Mouse (Mus musculus) B cell, adult 2 months (primary cell): Measurements from ENCODE around the gene Gprin1.

Experiments
- DNase-seq, 2 experiments: peaks; one replicate each; pipeline ENCODE4 v3.0.0; 2022

The Gprin1 gene

DNA sequence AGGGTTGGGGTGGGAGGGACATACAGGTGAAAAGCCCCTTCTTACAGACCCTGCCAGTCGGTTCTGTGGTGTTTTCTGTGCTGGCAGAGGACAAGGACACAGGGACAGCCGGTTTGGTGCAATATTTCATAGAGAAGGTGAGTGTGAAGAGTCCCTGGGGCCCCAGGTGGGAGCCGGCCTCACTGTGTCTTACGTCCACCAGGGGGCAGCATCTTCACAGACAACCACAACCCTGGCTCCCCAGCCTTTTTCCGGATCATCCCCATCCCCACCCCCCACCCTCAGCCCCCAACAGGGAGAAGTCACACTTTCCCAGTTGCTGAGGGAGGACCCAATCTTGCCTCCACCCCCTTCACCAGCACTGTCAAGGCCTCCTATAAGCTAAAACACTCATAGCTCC, 32.8 kb downstream of the Gprin1 start:
- DNase-seq: peak; percentile 76 to 78

DNA sequence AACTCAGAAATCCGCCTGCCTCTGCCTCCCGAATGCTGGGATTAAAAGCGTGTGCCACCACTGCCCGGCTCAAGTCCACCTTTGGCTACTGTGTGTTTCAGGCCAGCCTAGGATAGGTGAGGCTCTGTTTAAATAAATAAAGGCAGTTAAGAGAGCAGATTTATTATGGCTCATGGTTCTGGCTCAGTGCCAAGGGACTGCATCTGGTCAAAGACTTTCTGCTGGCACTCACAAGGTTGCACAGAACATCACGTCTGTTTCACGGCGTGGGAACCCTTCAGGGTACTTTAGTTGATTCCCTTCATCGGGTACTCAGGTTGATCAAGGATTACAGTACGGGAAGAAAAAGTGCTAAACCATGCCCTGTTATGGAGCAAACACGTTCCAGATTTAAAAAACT, 34.7 kb downstream of the Gprin1 start:
- DNase-seq: no peak

DNA sequence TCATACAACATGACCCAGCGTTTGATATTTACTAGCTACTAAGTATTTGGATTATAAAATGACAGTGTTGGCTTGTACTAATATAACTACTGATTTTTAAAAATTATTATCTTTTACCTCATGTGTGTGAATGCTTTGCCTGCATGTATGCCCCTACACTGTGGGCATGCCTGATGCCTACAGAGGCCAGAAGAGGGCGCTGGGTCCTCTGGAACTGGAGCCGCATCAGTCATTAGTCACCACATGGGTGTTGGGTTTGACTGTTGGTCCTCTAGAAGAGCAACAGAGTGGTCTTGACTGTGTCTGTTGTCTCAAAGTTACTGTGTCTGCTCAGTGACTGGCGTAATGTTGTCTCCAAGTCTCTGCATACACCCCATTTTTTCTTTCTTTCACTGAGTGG, 35.3 kb downstream of the Gprin1 start:
- DNase-seq: peak; percentile 21 to 29

DNA sequence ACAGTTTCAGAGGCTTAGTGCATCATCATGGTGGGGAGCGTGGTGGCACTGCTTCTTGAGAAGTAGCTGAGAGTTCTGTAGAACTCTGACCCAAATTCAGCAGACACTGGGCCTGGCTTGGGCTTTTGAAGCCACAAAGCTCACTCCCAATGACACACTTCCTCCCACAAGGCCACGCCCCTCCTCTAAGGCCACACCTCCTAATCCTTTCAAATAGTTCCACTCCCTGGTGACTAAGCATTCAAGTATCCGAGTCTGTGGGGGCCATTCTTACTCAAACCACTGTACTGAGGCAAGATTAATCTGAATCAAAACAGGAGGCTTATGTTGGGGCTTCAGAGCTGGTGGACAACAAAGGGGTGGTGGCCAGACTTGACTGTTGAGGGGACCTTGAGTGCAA, 38.8 kb downstream of the Gprin1 start:
- DNase-seq: no peak

DNA sequence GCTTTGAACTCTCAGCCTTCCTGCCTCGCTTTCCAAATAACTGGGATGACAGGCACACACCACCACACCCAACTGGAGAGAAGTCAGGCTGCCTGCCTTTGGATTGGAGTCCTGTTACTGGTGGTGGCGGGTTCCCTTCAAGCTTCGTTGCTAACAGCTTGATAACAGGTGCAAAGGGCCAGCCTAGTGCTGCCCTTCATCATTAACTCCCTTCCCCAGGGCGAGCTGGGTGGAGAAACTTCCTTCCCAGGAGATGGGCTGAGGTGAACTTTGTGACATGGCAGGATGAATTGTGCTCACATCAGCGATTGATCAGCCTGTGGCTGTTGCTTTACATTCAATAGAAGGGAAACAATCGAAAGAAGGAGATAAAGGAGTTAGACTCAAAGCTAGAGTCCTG, 44.8 kb downstream of the Gprin1 start:
- DNase-seq: no peak

DNA sequence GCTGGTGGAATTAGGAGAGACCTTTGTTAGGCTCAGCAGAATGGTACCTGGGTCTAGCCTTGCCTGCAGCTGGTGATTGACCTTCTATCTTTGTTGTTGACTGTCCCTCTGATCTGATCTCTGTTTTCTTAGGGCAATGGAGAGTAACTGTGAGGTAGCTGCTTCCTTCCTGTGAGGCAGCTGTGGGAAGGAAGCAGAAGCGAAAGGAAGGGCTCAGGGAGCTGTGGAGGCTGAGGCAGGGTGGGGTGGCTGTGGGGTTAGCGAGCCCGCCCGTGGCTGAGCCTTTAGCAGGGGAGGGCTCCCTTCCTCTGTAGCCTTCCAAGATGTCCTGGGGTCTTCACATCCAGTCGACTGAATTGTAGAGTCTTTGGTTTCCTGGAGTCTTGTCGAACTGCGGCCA, 47.2 kb downstream of the Gprin1 start:
- no peak for DNase-seq

DNA sequence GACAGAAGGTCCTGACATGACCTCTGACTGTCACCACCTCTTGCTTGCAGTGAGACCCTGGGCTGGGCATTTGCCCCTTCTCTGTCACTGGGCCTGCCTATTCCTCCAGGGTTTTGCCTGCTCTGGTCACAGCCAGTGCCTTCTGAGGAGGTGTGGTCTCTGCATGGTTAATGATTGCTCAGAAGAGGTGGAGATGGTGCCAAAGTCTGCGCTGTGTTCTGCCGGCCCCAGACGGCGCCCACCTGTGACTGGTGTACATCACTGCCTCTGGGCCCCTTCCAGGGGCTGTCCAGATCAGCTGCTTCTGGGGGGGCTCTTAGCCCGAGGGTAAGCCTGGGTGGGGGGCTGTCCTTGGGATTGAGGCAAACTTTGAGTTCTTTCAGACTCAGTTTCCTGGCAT, 48.4 kb downstream of the Gprin1 start, which contains the start of gene Cdhr2:
TSS of gene Cdhr2 (plus strand) at position 219 of the 400 bp plus-strand sequence.
- DNase-seq: no peak

DNA sequence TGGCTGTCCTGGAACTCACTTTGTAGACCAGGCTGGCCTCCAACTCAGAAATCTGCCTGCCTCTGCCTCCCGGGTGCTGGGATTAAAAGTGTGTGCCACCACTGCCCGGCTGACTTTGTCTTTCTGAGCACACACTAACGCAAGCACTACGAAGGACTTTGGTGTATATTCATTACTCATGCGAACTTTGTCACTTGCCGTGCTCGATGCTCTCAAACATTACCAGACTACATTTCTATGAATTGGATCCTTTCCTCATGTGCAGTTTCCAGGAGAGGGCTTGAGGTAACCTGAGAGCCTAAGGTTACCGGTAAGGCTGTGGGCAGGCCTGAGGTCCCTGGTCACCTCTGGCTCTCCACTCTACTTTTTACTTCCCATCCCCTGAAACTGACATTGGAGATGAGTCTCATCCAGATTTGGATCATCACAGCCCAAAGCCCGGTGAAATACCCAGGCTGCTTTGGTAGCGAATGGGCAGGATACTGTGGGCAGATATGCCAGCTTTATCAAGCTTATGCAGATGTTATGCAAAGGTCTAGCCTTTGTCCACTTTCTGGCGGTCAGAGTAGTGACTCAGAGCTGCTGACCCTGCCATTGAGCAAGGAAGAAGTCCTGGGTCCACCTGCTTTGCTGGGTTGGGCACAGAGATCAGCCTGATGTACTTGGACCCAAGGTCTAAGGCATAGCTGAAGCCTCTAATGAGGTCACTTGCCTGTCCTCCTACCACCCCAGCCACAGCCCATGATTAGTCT, 54.0 kb downstream of the Gprin1 start:
- no peak for DNase-seq

DNA sequence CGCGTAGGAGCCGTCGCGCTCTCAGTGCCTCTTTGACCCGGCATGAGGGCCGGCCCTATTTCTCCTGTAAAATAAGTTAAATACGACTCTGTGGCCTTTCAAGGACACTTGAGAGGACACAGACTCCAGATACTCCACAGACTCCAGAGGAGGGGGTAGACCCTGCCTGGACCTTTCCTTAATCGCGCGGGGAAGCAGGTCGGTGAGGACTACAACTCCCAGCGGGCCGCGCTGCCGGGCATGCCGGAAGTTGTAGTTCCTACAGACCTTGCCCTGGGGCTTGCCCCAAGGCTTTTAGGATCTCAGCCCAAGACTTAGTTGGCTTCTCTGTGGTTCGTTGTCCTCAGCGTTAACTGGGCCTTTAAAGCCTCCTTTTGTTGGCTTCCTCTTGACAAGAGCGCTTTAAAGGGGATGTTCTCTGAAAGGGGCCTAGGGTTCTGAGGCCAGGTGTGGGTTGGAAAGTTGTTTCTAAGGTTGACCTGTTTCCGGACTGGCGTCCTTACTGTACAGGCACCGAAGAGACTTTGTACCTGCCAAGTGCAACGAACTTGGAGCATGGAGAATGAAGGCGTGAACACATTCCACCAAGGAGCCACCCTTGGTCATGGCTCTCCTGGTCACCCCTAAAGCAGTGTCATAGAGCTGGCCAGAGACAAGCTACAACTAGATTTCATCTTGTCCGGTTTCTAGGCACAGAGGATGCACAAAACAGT, 55.2 kb downstream of the Gprin1 start:
- peak; percentile 90 to 92 for DNase-seq

DNA sequence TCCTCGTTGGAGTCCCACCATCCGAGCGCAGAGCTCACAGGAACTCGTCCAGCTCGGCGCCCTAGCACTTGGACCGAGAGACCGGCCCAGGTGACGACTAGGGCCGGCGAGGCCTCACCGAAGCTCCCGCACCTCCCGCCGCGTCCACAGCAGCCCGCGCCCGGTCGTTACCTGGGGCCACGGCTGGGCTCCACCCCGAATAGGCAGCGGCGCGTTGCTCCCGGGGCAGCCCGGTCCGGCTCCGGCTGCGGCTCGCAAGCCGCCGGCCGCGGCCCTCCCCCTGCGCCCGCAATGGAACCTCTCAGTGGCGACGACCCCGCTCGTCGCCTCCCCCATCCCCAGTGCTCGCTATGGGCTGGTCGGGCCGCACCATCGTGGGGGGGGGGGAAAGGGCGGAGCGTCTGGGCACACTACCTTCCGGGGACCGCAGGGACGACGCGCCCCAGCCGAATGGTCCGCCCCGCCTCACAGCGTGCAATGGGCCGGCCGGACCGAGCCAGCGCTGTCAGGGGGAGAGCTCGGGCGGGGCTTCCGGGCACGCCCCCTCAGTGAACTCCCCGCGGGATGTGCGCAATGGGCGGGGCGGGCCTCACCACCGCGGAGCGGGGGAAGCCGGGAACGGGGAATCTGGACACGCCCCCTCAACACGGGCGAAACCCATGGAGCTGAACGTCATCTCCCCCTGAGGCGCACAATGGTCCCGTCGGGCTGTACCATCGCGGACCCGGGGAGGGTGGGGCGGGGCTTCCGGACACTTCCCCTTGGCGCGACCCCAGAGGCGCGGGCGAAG, 55.9 kb downstream of the Gprin1 start, which contains the start of gene Rnf44:
TSS of gene Rnf44 (minus strand) at position 350 of the 790 bp plus-strand sequence.
- peak; percentile 99 for DNase-seq

DNA sequence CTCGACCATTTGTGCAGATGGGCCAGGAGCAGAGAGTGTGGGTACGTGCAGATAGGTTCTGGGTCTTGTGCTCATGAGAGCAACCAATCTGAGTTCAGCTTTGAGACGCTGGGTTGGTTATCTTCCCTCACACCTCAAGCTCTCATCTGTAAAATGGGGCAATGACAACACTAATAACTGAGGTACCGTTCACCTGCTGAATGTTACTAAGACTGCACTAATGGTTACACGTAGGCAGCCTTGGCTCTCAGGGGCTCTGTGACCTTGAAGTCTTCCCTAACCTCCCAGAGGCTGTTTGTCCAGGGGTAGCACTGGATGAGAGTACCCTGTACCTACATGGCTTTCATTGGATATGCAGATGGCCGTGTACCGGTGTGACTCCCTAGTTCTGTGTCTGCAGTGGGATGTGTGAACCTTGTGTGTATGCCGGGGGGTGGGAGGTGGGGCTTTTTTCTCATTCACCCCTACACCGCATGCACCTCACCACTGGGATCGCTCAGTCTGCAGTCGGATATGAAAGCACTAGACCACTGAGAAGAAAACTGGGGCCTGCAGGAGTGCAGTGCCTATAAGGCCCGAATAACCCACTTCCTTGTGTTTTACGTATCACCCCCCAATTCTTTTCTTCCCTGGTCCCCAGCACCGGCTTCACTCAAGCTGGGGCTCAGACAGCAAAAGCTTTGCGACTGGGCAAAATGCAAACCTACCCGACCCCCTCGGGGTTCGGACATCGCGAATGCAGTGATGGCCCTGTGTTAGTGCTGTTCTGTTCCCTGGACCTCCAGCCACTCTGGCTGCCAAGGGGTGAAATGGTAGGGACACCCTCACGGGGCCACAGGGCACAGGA, 56.7 kb downstream of the Gprin1 start:
- no peak for DNase-seq

DNA sequence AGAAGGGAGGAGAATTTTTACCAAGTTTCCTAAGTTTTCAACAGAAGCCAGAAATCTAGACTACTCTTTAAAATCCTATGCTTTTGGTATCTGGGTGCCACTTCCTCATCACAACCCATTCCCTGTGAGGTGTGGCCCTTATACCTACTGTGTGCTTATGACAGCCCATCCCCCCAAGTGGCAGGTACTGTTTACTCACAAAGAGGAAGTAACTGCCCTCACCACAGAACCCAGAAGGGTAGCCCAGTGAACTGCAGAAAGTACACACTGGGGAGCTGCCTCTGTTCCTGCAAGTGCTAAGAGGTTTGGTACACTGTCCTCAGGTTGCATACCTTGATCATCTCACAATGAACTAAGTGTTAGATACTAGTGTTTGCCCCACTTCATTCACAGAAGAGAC, 57.9 kb downstream of the Gprin1 start:
- peak; percentile 76 to 81 for DNase-seq

DNA sequence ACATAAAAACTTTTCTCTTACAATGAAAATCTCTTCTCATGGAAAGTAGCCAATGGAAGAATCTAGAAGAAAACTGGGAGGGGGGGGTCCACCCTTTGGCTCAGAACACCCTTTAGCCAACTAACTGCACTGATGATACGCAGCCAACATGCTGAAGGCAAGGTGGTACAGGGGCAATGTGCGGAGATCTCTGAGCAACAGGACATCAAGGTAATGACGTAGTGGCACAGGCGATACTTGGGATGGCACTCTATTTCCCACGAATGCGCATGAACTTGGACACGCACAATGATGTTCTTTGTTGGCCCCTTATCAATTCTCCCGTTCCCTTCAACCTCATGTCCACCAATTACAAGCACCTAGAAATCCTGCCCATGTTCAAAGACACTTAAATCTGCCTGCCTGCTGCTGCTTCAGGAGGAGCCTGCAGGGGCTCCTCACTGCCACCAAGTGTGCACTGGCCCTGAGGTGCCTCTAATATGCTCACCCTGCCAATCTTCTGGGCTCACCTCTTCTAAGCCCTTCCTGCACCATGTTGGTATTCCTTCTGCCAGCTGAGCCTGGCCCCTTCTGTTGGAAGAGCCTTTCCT, 59.4 kb downstream of the Gprin1 start:
- DNase-seq: no peak

DNA sequence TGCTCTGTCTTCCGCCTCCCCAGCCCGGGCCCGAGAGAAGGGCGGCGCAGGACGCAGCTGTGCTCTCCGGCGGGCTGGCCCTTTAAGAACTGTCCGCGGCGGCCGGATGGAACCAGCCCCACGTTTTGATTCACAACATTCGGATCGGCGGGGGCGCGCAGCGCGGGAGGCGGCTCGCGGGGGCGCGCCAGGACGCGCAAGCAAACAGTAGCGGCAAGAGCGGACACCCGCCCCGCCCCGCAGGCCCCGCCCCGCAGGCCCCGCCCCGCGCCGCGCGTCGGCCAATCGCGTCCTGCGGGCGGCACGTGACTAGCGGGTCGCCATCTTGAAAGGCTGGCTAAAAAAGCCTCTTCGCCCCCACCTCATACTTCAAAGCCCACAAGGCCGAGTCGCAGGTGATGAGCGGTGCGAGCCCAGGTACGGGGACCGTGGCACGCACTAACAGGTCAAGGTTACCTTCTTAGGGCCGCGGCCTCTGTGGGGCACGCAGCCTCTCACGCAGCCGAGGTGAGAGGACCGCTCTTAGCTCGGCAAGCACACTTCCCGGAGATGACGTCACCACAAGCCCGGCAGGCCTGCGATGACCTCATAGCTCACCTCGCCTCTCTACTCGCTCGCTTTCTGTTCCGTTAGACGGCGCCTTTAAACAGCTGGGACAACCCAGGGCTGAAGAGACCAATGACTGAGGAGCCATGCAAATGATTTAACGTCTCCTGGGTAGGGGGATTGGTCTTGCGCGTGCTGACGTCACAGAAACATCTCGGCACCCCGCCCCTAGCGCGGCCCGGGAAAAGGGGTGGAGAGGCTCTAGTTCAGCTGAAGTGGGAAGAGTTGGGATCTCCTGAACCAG, 61.9 kb downstream of the Gprin1 start:
- peak; percentile 99 for DNase-seq

DNA sequence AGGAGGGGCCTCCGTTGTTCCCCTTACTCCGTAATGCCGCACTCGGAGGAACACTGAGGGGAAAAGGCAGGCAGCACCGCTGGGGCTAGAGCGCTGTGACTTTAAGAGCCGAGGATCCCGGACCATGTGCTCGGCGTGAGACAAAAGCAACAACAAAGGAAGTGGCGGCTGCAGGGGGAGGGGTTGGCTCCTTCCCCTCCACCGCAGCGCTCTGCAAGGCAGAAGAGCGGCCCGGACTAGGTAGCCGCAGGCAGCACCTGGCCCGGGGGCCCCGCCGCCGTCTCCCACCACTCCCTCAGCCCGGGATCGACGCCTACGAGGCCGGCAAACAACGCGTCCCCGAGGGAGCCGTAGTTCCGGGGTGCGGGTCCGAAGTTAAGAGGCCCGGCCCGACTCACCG, 62.6 kb downstream of the Gprin1 start:
- DNase-seq: peak; percentile 87 to 88
